Mouse (Mus musculus) liver, embryonic 16.5 days (tissue): Measurements from ENCODE around the gene Cdc42ep4. TPM values are rescaled to one million over a fixed set of nuclear protein-coding genes. Genes with fewer than 3 reads are reported as not detected.

ENCODE experiments used
- ATAC-seq: fragments of 200-750 bp; cut with Nextera tagmentation; 2 replicates; pipeline ENCODE4 v1.8.0; 2017; ENCODE audit warnings: low read depth, mild to moderate bottlenecking, moderate number of reproducible peaks, moderate library complexity
- H3K27ac ChIP-seq: fragments of 300-500 bp; sonication (generic); 2 replicates; pipeline ENCODE4 v1.5.1; 2014; ENCODE audit warnings: mild to moderate bottlenecking, low read length
- H3K27me3 ChIP-seq: fragments of 300-500 bp; sonication (generic); 2 replicates; pipeline ENCODE4 v1.6.1; 2014; ENCODE audit warnings: low read depth, low read length, mixed read lengths; ENCODE audit not compliant: control insufficient read depth, insufficient read depth
- H3K36me3 ChIP-seq: fragments of 300-500 bp; sonication (generic); 2 replicates; pipeline ENCODE4 v1.6.1; 2014; ENCODE audit warnings: mild to moderate bottlenecking; ENCODE audit not compliant: control insufficient read depth, insufficient read depth
- H3K4me1 ChIP-seq: fragments of 300-500 bp; sonication (generic); 2 replicates; pipeline ENCODE4 v1.6.1; 2014; ENCODE audit warnings: low read depth, low read length, mixed read lengths; ENCODE audit not compliant: control insufficient read depth
- H3K4me2 ChIP-seq: fragments of 300-500 bp; sonication (generic); 2 replicates; pipeline ENCODE4 v1.6.1; 2014; ENCODE audit warnings: low read depth, low read length, mixed read lengths
- H3K4me3 ChIP-seq: fragments of 300-500 bp; sonication (generic); 2 replicates; pipeline ENCODE4 v1.5.1; 2014; ENCODE audit warnings: low read depth, mild to moderate bottlenecking, low read length
- H3K9ac ChIP-seq: fragments of 300-500 bp; sonication (generic); 2 replicates; pipeline ENCODE4 v1.6.1; 2014; ENCODE audit warnings: low read depth, low read length
- H3K9me3 ChIP-seq: fragments of 300-500 bp; sonication (generic); replicated peaks from 2 replicates; pipeline ENCODE4 v1.6.1; 2016; ENCODE audit warnings: low read length; ENCODE audit not compliant: control insufficient read depth
- WGBS: fragments of 180-500 bp; shearing (Covaris S2); extraction: QIAGEN DNeasy Blood & Tissue Kit; methylation state at CpG from one replicate; pipeline ENCODE4 v1.1.7; 2014; ENCODE audit not compliant: insufficient replicate concordance; 5-methylcytosine and 5-hydroxymethylcytosine counted together
- polyA plus RNA-seq: library from polyadenylated mRNA; unstranded; fragments of >200 nt; fragmentation: Nextera tagmentation; extraction: Ambion mirVana; gene quantifications from 2 replicates; pipeline ENCODE4 v1.2.1, GENCODE M21; 2015

Gene Cdc42ep4
- polyA plus RNA-seq, 1 experiment from 2014 or later, result 18.4 TPM

- Histone ChIP-seq H3K9me3 (no peaks in the 10 kb centered on the region), H3K27ac (peak overlapping the region; percentile 17; the same call in 1 of the 2 replicates), H3K4me1 (peaks cover 29% of the 10 kb centered on the region), H3K27me3 (no peaks in the 10 kb centered on the region), H3K9ac (no peak overlapping the region), H3K4me3 (no peak overlapping the region), H3K36me3 (no peaks in the 10 kb centered on the region), H3K4me2 (no peak overlapping the region)
- WGBS, result 27% methylated on average over 2 of the region's 2 CpGs
- peak; percentile 62 for ATAC-seq
These were observed 36.6 kb upstream of the Cdc42ep4 start for GRCm38 (mm10) chr11:113788183-113788789.

GRCm38 (mm10) chr11:113787432-113788182 lies 35.9 kb upstream of the Cdc42ep4 start:
- H3K9me3 ChIP-seq, result no peaks in the 10 kb centered on the region
- no peak for ATAC-seq
- no peaks in the 10 kb centered on the region for H3K36me3 ChIP-seq
- peak overlapping the region; percentile 32; the same call in 1 of the 2 replicates for H3K4me2 ChIP-seq
- H3K9ac ChIP-seq, result no peak overlapping the region
- no peak overlapping the region; the same call in 1 of the 2 replicates for H3K27ac ChIP-seq
- H3K27me3 ChIP-seq, result no peaks in the 10 kb centered on the region
- H3K4me1 ChIP-seq, result peaks cover 29% of the 10 kb centered on the region
- H3K4me3 ChIP-seq, result no peak overlapping the region
- WGBS, result 37% methylated on average over 13 of the region's 13 CpGs

- Histone ChIP-seq H3K9me3 (no peaks in the 10 kb centered on the region), H3K27me3 (no peaks in the 10 kb centered on the region), H3K4me1 (peaks cover 29% of the 10 kb centered on the region), H3K4me2 (peak overlapping the region; percentile 32; the same call in 1 of the 2 replicates), H3K27ac (no peak overlapping the region), H3K4me3 (no peak overlapping the region), H3K9ac (no peak overlapping the region), H3K36me3 (no peaks in the 10 kb centered on the region)
- no peak for ATAC-seq
- 25% methylated on average over 11 of the region's 11 CpGs for WGBS
These were observed 35.3 kb upstream of the Cdc42ep4 start for GRCm38 (mm10) chr11:113787009-113787408.

GRCm38 (mm10) chr11:113786395-113786794 lies 34.7 kb upstream of the Cdc42ep4 start:
- Histone ChIP-seq H3K36me3 (no peaks in the 10 kb centered on the region), H3K27me3 (no peaks in the 10 kb centered on the region), H3K9ac (no peak overlapping the region), H3K9me3 (no peaks in the 10 kb centered on the region), H3K4me2 (no peak overlapping the region), H3K27ac (no peak overlapping the region), H3K4me1 (peaks cover 29% of the 10 kb centered on the region), H3K4me3 (no peak overlapping the region)
- WGBS, result 49% methylated on average over 4 of the region's 4 CpGs
- ATAC-seq, result no peak

GRCm38 (mm10) chr11:113785406-113786171 lies 33.9 kb upstream of the Cdc42ep4 start:
- Histone ChIP-seq H3K9me3 (no peaks in the 10 kb centered on the region), H3K27ac (peak overlapping the region; percentile 22), H3K36me3 (no peaks in the 10 kb centered on the region), H3K4me3 (peak overlapping the region; percentile 23; the same call in 1 of the 2 replicates), H3K9ac (no peak overlapping the region), H3K27me3 (no peaks in the 10 kb centered on the region), H3K4me1 (peaks cover 29% of the 10 kb centered on the region), H3K4me2 (peak overlapping the region; percentile 38)
- 6% methylated on average over 19 of the region's 19 CpGs for WGBS
- peak; percentile 87 for ATAC-seq

- Histone ChIP-seq H3K36me3 (no peaks in the 10 kb centered on the region), H3K9ac (no peak overlapping the region), H3K27me3 (no peaks in the 10 kb centered on the region), H3K4me3 (no peak overlapping the region), H3K4me2 (no peak overlapping the region), H3K4me1 (peaks cover 29% of the 10 kb centered on the region), H3K9me3 (no peaks in the 10 kb centered on the region), H3K27ac (no peak overlapping the region)
- 80% methylated on average over 2 of the region's 2 CpGs for WGBS
- ATAC-seq, result no peak
These were observed 33.1 kb upstream of the Cdc42ep4 start for GRCm38 (mm10) chr11:113784656-113785396.

GRCm38 (mm10) chr11:113782496-113782895 lies 30.8 kb upstream of the Cdc42ep4 start:
- H3K4me1 ChIP-seq, result peaks cover 41% of the 10 kb centered on the region
- no peak overlapping the region for H3K4me2 ChIP-seq
- no peaks in the 10 kb centered on the region for H3K36me3 ChIP-seq
- H3K9me3 ChIP-seq, result no peaks in the 10 kb centered on the region
- ATAC-seq, result no peak
- no peak overlapping the region for H3K4me3 ChIP-seq
- no peaks in the 10 kb centered on the region for H3K27me3 ChIP-seq
- no peak overlapping the region for H3K27ac ChIP-seq
- WGBS, result 81% methylated on average over 2 of the region's 2 CpGs
- H3K9ac ChIP-seq, result no peak overlapping the region

GRCm38 (mm10) chr11:113782006-113782405 lies 30.3 kb upstream of the Cdc42ep4 start:
- Histone ChIP-seq H3K36me3 (no peaks in the 10 kb centered on the region), H3K27me3 (no peaks in the 10 kb centered on the region), H3K4me3 (no peak overlapping the region), H3K9ac (no peak overlapping the region), H3K9me3 (no peaks in the 10 kb centered on the region), H3K4me2 (no peak overlapping the region), H3K4me1 (peaks cover 41% of the 10 kb centered on the region), H3K27ac (no peak overlapping the region)
- ATAC-seq, result no peak
- 54% methylated on average over 2 of the region's 2 CpGs for WGBS
